Mouse (Mus musculus) intestine, embryonic 16.5 days (tissue): ENCODE results near the gene Hemk1. TPM values are rescaled to one million over a fixed set of nuclear protein-coding genes. Genes with fewer than 3 reads are reported as not detected.
A peak's percentile ranks its signal among the peaks of the same experiment; 100 is the strongest.

ENCODE experiments used
- ATAC-seq: fragments of 200-750 bp; cut with Nextera tagmentation; 2 replicates; pipeline ENCODE4 v1.8.0; 2017; ENCODE audit warnings: moderate TSS enrichment, moderate library complexity
- H3K27ac ChIP-seq: fragments of 300-500 bp; sonication (generic); 2 replicates; pipeline ENCODE4 v1.5.1; 2014; ENCODE audit warnings: mild to moderate bottlenecking, low read length
- H3K27me3 ChIP-seq: fragments of 300-500 bp; sonication (generic); replicated peaks from 2 replicates; pipeline ENCODE4 v1.6.1; 2014; ENCODE audit warnings: low read length, control low read depth, mixed read lengths; ENCODE audit not compliant: control insufficient read depth, insufficient read depth
- H3K36me3 ChIP-seq: fragments of 300-500 bp; sonication (generic); 2 replicates; pipeline ENCODE4 v1.6.1; 2014; ENCODE audit warnings: low read length, control low read depth; ENCODE audit not compliant: control insufficient read depth, insufficient read depth
- H3K4me1 ChIP-seq: fragments of 300-500 bp; sonication (generic); 2 replicates; pipeline ENCODE4 v1.6.1; 2014; ENCODE audit warnings: low read length, control low read depth, mixed read lengths; ENCODE audit not compliant: control insufficient read depth, insufficient read depth
- H3K4me2 ChIP-seq: fragments of 300-500 bp; sonication (generic); 2 replicates; pipeline ENCODE4 v1.6.1; 2014; ENCODE audit warnings: low read depth, low read length, control low read depth
- H3K4me3 ChIP-seq: fragments of 300-500 bp; sonication (generic); 2 replicates; pipeline ENCODE4 v1.5.1; 2014; ENCODE audit warnings: mild to moderate bottlenecking, low read length
- H3K9ac ChIP-seq: fragments of 300-500 bp; sonication (generic); 2 replicates; pipeline ENCODE4 v1.6.1; 2014; ENCODE audit warnings: low read depth, low read length
- H3K9me3 ChIP-seq: fragments of 300-500 bp; sonication (generic); 2 replicates; pipeline ENCODE4 v1.6.1; 2016; ENCODE audit warnings: low read length, control low read depth; ENCODE audit not compliant: control insufficient read depth
- WGBS: fragments of 180-500 bp; shearing (Covaris S2); extraction: QIAGEN DNeasy Blood & Tissue Kit; methylation state at CpG from one replicate; pipeline ENCODE4 v1.1.7; 2014; 5-methylcytosine and 5-hydroxymethylcytosine counted together
- polyA plus RNA-seq: library from polyadenylated mRNA; unstranded; fragments of >200 nt; fragmentation: Nextera tagmentation; extraction: Ambion mirVana; gene quantifications from 2 replicates; pipeline ENCODE4 v1.2.1, GENCODE M21; 2015

Gene Hemk1
- polyA plus RNA-seq, 1 experiment from 2014 or later = 11.2 TPM

DNA sequence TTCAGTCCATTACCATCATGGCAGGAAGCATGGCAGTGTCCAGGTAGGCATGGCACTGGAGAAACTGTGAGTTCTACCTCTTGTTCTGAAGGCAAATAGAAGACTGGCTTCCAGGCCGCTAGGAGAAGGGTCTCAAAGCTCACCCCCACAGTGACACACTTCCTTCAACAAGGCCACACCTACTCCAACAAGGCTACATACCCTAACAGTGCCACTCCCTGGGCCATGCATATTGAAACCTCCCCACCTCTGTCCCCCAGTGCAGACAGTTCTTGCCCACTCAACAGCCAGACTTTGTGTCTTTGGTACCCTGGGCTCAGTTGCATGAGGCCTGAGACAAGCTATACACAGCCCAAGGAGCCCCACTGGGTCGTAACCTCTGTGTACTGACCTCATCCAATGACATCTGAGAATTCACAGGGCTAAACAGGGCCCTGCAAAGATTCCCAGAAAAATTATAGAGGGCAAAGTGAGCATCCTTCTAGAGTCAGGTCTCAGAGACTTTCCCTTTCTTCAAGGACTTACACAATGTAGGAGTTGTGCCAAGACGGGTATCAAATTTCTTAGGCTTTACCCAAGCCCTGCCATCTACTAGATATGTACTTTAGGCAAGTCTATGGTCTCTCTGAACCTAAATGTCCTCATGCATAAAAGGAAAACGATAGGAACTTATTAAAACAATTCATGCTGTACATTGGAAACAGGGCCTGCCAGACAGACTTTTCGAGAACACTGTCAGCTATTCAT is 56.7 kb downstream of the Hemk1 start:
- Histone ChIP-seq H3K27ac (no peak overlapping the region), H3K4me1 (peaks cover 25% of the 10 kb centered on the region), H3K4me3 (no peak overlapping the region), H3K4me2 (no peak overlapping the region), H3K36me3 (no peaks in the 10 kb centered on the region), H3K9me3 (no peaks in the 10 kb centered on the region), H3K27me3 (no peaks in the 10 kb centered on the region), H3K9ac (no peak overlapping the region)
- 89% methylated on average over 5 of the region's 5 CpGs for WGBS
- no peak for ATAC-seq

- Histone ChIP-seq H3K9ac (peak overlapping the region; percentile 58), H3K9me3 (no peaks in the 10 kb centered on the region), H3K36me3 (no peaks in the 10 kb centered on the region), H3K27ac (peak overlapping the region; percentile 70), H3K4me3 (peak overlapping the region; percentile 32), H3K27me3 (no peaks in the 10 kb centered on the region), H3K4me2 (peak overlapping the region; percentile 49), H3K4me1 (peaks cover 25% of the 10 kb centered on the region)
- WGBS = 49% methylated on average over 13 of the region's 13 CpGs
- ATAC-seq = peak; percentile 43; the same call in 1 of the 2 replicates
Measured at GRCm38 (mm10) chr9:107280322-107281027, 57.7 kb downstream of the Hemk1 start.

- peak overlapping the region; percentile 32 for H3K4me3 ChIP-seq
- peak overlapping the region; percentile 70 for H3K27ac ChIP-seq
- peak overlapping the region; percentile 49 for H3K4me2 ChIP-seq
- peak overlapping the region; percentile 58 for H3K9ac ChIP-seq
- no peaks in the 10 kb centered on the region for H3K9me3 ChIP-seq
- H3K4me1 ChIP-seq = peaks cover 25% of the 10 kb centered on the region
- WGBS = 16% methylated on average over 16 of the region's 16 CpGs
- no peaks in the 10 kb centered on the region for H3K36me3 ChIP-seq
- H3K27me3 ChIP-seq = no peaks in the 10 kb centered on the region
- peak; percentile 78 for ATAC-seq
Measured at GRCm38 (mm10) chr9:107279378-107280321, 58.5 kb downstream of the Hemk1 start.

GRCm38 (mm10) chr9:107278527-107279377 is 59.4 kb downstream of the Hemk1 start:
- H3K9ac ChIP-seq = no peak overlapping the region
- H3K36me3 ChIP-seq = no peaks in the 10 kb centered on the region
- H3K4me1 ChIP-seq = peaks cover 25% of the 10 kb centered on the region
- ATAC-seq = peak; percentile 76
- no peaks in the 10 kb centered on the region for H3K9me3 ChIP-seq
- 48% methylated on average over 8 of the region's 8 CpGs for WGBS
- H3K4me2 ChIP-seq = 0 out of 2 replicates have a peak overlapping the region, but pooled peaks have one; percentile 49
- no peak overlapping the region for H3K4me3 ChIP-seq
- H3K27ac ChIP-seq = peak overlapping the region; percentile 33; the same call in 1 of the 2 replicates
- no peaks in the 10 kb centered on the region for H3K27me3 ChIP-seq

GRCm38 (mm10) chr9:107278126-107278525 is 60.0 kb downstream of the Hemk1 start:
- Histone ChIP-seq H3K9me3 (no peaks in the 10 kb centered on the region), H3K4me3 (no peak overlapping the region), H3K36me3 (no peaks in the 10 kb centered on the region), H3K9ac (no peak overlapping the region), H3K4me1 (peaks cover 25% of the 10 kb centered on the region), H3K27me3 (no peaks in the 10 kb centered on the region), H3K27ac (no peak overlapping the region), H3K4me2 (no peak overlapping the region)
- no peak for ATAC-seq
- WGBS = 55% methylated on average over 4 of the region's 4 CpGs

DNA sequence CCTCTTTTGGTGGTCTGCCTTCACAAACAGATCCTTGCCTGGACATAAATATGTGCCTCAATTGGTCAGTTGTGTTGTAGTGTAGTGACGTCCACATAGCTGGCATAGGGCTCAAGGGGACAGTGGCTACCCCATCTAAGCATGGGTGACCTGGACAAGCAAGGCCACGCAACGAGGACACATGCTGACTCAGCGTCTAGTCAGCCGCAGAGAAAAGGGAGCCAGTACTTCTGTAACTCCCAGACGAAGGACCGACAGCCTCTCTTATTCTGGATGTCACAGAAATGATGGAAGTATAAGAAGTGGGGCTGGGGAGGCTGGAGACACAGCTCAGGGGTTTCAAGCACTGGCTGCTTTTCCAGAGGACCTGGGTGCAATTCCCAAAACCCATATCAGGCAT is 60.5 kb downstream of the Hemk1 start:
- no peak for ATAC-seq
- Histone ChIP-seq H3K27ac (no peak overlapping the region), H3K4me3 (no peak overlapping the region), H3K4me1 (peaks cover 25% of the 10 kb centered on the region), H3K4me2 (no peak overlapping the region), H3K27me3 (no peaks in the 10 kb centered on the region), H3K9ac (no peak overlapping the region), H3K9me3 (no peaks in the 10 kb centered on the region), H3K36me3 (no peaks in the 10 kb centered on the region)
- 83% methylated on average over 7 of the region's 7 CpGs for WGBS

Other genes starting within 250 kb of the Hemk1 start
- gene Dock3, start 106.4 kb downstream of the Hemk1 start, polyA plus RNA-seq = 0.64 and 1.2 TPM in 2 replicates
- 41.1 and 47.6 TPM in 2 replicates for gene Mapkapk3, start 48.5 kb downstream of the Hemk1 start, polyA plus RNA-seq
- gene Cish, start 42.3 kb downstream of the Hemk1 start, polyA plus RNA-seq = 17.5 and 19.9 TPM in 2 replicates
- gene 6430571L13Rik, start 2.3 kb upstream of the Hemk1 start, polyA plus RNA-seq = 0.21 and 0.26 TPM in 2 replicates
- 0.50 and 0.77 TPM in 2 replicates for gene Cacna2d2, start 61.3 kb upstream of the Hemk1 start, polyA plus RNA-seq
- gene Tmem115, start 195.6 kb upstream of the Hemk1 start, polyA plus RNA-seq = 39.4 and 40.6 TPM in 2 replicates
- gene Cyb561d2, start 203.8 kb upstream of the Hemk1 start, polyA plus RNA-seq = 39.2 and 39.9 TPM in 2 replicates
- 39.1 and 39.8 TPM in 2 replicates for gene Nprl2, start 203.9 kb upstream of the Hemk1 start, polyA plus RNA-seq
- 2.3 and 2.5 TPM in 2 replicates for gene Zmynd10, start 208.9 kb upstream of the Hemk1 start, polyA plus RNA-seq
- 52.5 and 53.7 TPM in 2 replicates for gene Rassf1, start 213.2 kb upstream of the Hemk1 start, polyA plus RNA-seq
- 49.6 and 50.6 TPM in 2 replicates for gene Tusc2, start 224.9 kb upstream of the Hemk1 start, polyA plus RNA-seq
- 88.2 and 91.2 TPM in 2 replicates for gene Hyal2, start 229.6 kb upstream of the Hemk1 start, polyA plus RNA-seq
- gene Hyal1, start 238.6 kb upstream of the Hemk1 start, polyA plus RNA-seq = 5.8 and 5.9 TPM in 2 replicates
- 19.2 and 20.2 TPM in 2 replicates for gene Naa80, start 240.5 kb upstream of the Hemk1 start, polyA plus RNA-seq
- 0.66 and 0.68 TPM in 2 replicates for gene Hyal3, start 242.5 kb upstream of the Hemk1 start, polyA plus RNA-seq
- 79.0 and 89.6 TPM in 2 replicates for gene Ifrd2, start 249.3 kb upstream of the Hemk1 start, polyA plus RNA-seq